Mouse (Mus musculus): Measurements from ENCODE around the gene Hnrnpab. TPM values are rescaled to one million over a fixed set of nuclear protein-coding genes. Genes with fewer than 3 reads are reported as not detected.

The Hnrnpab gene
- polyA plus RNA-seq, 1 experiment from 2014 or later: 239 TPM

GRCm38 (mm10) chr11:51597553-51597952 is 9.1 kb downstream of the Hnrnpab start:
- no peaks in the 10 kb centered on the region for H3K27me3 ChIP-seq
- ATAC-seq (replicated peaks; ENCODE audit: insufficient number of reproducible peaks, insufficient read depth, low FRiP score, low read depth): no peak
- H3K4me1 ChIP-seq (replicated peaks): peaks cover 4% of the 10 kb centered on the region; the same call in 1 of the 2 replicates
- no peak overlapping the region for H3K4me2 ChIP-seq
- WGBS: 72% methylated on average over 2 of the region's 2 CpGs
- peaks cover 98% of the 10 kb centered on the region for H3K36me3 ChIP-seq
- H3K27ac ChIP-seq: no peak overlapping the region
- no peak overlapping the region for H3K9ac ChIP-seq
- H3K9me3 ChIP-seq (replicated peaks): no peaks in the 10 kb centered on the region
- H3K4me3 ChIP-seq: no peak overlapping the region

- H3K27ac ChIP-seq: no peak overlapping the region
- H3K4me1 ChIP-seq (replicated peaks): 0 out of 2 replicates have a peak, but pooled peaks cover 3% of the 10 kb centered on the region
- no peak overlapping the region for H3K4me3 ChIP-seq
- H3K9ac ChIP-seq: no peak overlapping the region
- no peak for ATAC-seq (replicated peaks; ENCODE audit: insufficient number of reproducible peaks, insufficient read depth, low FRiP score, low read depth)
- H3K9me3 ChIP-seq (replicated peaks): no peaks in the 10 kb centered on the region
- 84% methylated on average over 1 of the region's 1 CpGs for WGBS
- H3K36me3 ChIP-seq: peaks cover 93% of the 10 kb centered on the region
- no peak overlapping the region for H3K4me2 ChIP-seq
- no peaks in the 10 kb centered on the region for H3K27me3 ChIP-seq
Observed at GRCm38 (mm10) chr11:51595459-51596083, 11.1 kb downstream of the Hnrnpab start.

GRCm38 (mm10) chr11:51594715-51595350 is 11.8 kb downstream of the Hnrnpab start:
- no peak overlapping the region for H3K4me3 ChIP-seq
- peaks cover 90% of the 10 kb centered on the region for H3K36me3 ChIP-seq
- H3K27me3 ChIP-seq: no peaks in the 10 kb centered on the region
- WGBS: 60% methylated on average over 3 of the region's 3 CpGs
- no peak overlapping the region for H3K9ac ChIP-seq
- no peak for ATAC-seq (replicated peaks; ENCODE audit: insufficient number of reproducible peaks, insufficient read depth, low FRiP score, low read depth)
- H3K4me2 ChIP-seq: no peak overlapping the region
- no peaks in the 10 kb centered on the region for H3K9me3 ChIP-seq (replicated peaks)
- no peak overlapping the region for H3K27ac ChIP-seq
- H3K4me1 ChIP-seq (replicated peaks): 0 out of 2 replicates have a peak, but pooled peaks cover 3% of the 10 kb centered on the region

GRCm38 (mm10) chr11:51593849-51594248 is 12.8 kb downstream of the Hnrnpab start:
- Histone ChIP-seq H3K27me3 (no peaks in the 10 kb centered on the region), H3K9me3 (replicated peaks) (no peaks in the 10 kb centered on the region), H3K27ac (no peak overlapping the region), H3K36me3 (peaks cover 90% of the 10 kb centered on the region), H3K9ac (no peak overlapping the region), H3K4me3 (no peak overlapping the region), H3K4me1 (replicated peaks) (0 out of 2 replicates have a peak, but pooled peaks cover 3% of the 10 kb centered on the region), H3K4me2 (no peak overlapping the region)
- no peak for ATAC-seq (replicated peaks; ENCODE audit: insufficient number of reproducible peaks, insufficient read depth, low FRiP score, low read depth)
- WGBS: 86% methylated on average over 6 of the region's 6 CpGs

GRCm38 (mm10) chr11:51593368-51593767 is 13.3 kb downstream of the Hnrnpab start:
- no peak for ATAC-seq (replicated peaks; ENCODE audit: insufficient number of reproducible peaks, insufficient read depth, low FRiP score, low read depth)
- H3K4me3 ChIP-seq: no peak overlapping the region
- no peaks in the 10 kb centered on the region for H3K9me3 ChIP-seq (replicated peaks)
- 92% methylated on average over 4 of the region's 4 CpGs for WGBS
- peaks cover 88% of the 10 kb centered on the region for H3K36me3 ChIP-seq
- H3K4me1 ChIP-seq (replicated peaks): 0 out of 2 replicates have a peak, but pooled peaks cover 3% of the 10 kb centered on the region
- no peak overlapping the region for H3K27ac ChIP-seq
- no peaks in the 10 kb centered on the region for H3K27me3 ChIP-seq
- H3K9ac ChIP-seq: no peak overlapping the region
- H3K4me2 ChIP-seq: no peak overlapping the region

- ATAC-seq (replicated peaks; ENCODE audit: insufficient number of reproducible peaks, insufficient read depth, low FRiP score, low read depth): no peak
Observed at GRCm38 (mm10) chr11:51591915-51592314, 14.7 kb downstream of the Hnrnpab start.

GRCm38 (mm10) chr11:51591168-51591567 is 15.5 kb downstream of the Hnrnpab start:
- Histone ChIP-seq H3K9ac (no peak overlapping the region), H3K27ac (no peak overlapping the region), H3K4me2 (no peak overlapping the region), H3K9me3 (replicated peaks) (no peaks in the 10 kb centered on the region), H3K4me3 (no peak overlapping the region), H3K27me3 (no peaks in the 10 kb centered on the region), H3K36me3 (peaks cover 83% of the 10 kb centered on the region), H3K4me1 (replicated peaks) (peaks cover 5% of the 10 kb centered on the region; the same call in 1 of the 2 replicates)
- no peak for ATAC-seq (replicated peaks; ENCODE audit: insufficient number of reproducible peaks, insufficient read depth, low FRiP score, low read depth)
- 49% methylated on average over 7 of the region's 7 CpGs for WGBS

More at GRCm38 (mm10) chr11:51591915-51592314, 14.7 kb downstream of the Hnrnpab start:
- no peak overlapping the region for H3K9ac ChIP-seq
- H3K4me1 ChIP-seq (replicated peaks): peaks cover 3% of the 10 kb centered on the region; the same call in 1 of the 2 replicates
- WGBS: 82% methylated on average over 7 of the region's 7 CpGs
- no peak overlapping the region for H3K4me3 ChIP-seq
- H3K27me3 ChIP-seq: no peaks in the 10 kb centered on the region
- H3K36me3 ChIP-seq: peaks cover 87% of the 10 kb centered on the region
- no peak overlapping the region for H3K27ac ChIP-seq
- no peak overlapping the region for H3K4me2 ChIP-seq
- no peaks in the 10 kb centered on the region for H3K9me3 ChIP-seq (replicated peaks)

GRCm38 (mm10) chr11:51590002-51590401 is 16.6 kb downstream of the Hnrnpab start:
- H3K4me1 ChIP-seq (replicated peaks): peaks cover 15% of the 10 kb centered on the region
- H3K9ac ChIP-seq: no peak overlapping the region
- ATAC-seq (replicated peaks; ENCODE audit: insufficient number of reproducible peaks, insufficient read depth, low FRiP score, low read depth): no peak
- no peaks in the 10 kb centered on the region for H3K9me3 ChIP-seq (replicated peaks)
- no peak overlapping the region for H3K27ac ChIP-seq
- no peak overlapping the region for H3K4me3 ChIP-seq
- H3K4me2 ChIP-seq: no peak overlapping the region
- H3K27me3 ChIP-seq: no peaks in the 10 kb centered on the region
- peaks cover 72% of the 10 kb centered on the region for H3K36me3 ChIP-seq

- no peaks in the 10 kb centered on the region for H3K9me3 ChIP-seq (replicated peaks)
- no peak for ATAC-seq (replicated peaks; ENCODE audit: insufficient number of reproducible peaks, insufficient read depth, low FRiP score, low read depth)
Observed at GRCm38 (mm10) chr11:51588833-51589232, 17.8 kb downstream of the Hnrnpab start.

GRCm38 (mm10) chr11:51587059-51587458 is 19.6 kb downstream of the Hnrnpab start:
- Histone ChIP-seq H3K27me3 (no peaks in the 10 kb centered on the region), H3K36me3 (peaks cover 44% of the 10 kb centered on the region), H3K4me2 (no peak overlapping the region), H3K4me3 (no peak overlapping the region), H3K27ac (no peak overlapping the region), H3K9ac (no peak overlapping the region), H3K4me1 (replicated peaks) (peaks cover 23% of the 10 kb centered on the region), H3K9me3 (replicated peaks) (no peaks in the 10 kb centered on the region)
- 83% methylated on average over 1 of the region's 1 CpGs for WGBS
- no peak for ATAC-seq (replicated peaks; ENCODE audit: insufficient number of reproducible peaks, insufficient read depth, low FRiP score, low read depth)

More at GRCm38 (mm10) chr11:51588833-51589232, 17.8 kb downstream of the Hnrnpab start:
- Histone ChIP-seq H3K27me3 (no peaks in the 10 kb centered on the region), H3K36me3 (peaks cover 62% of the 10 kb centered on the region), H3K4me1 (replicated peaks) (peaks cover 17% of the 10 kb centered on the region), H3K27ac (no peak overlapping the region), H3K4me2 (no peak overlapping the region), H3K9ac (no peak overlapping the region), H3K4me3 (no peak overlapping the region)
- 94% methylated on average over 3 of the region's 3 CpGs for WGBS

GRCm38 (mm10) chr11:51586411-51586810 is 20.2 kb downstream of the Hnrnpab start:
- Histone ChIP-seq H3K4me2 (no peak overlapping the region), H3K27ac (no peak overlapping the region), H3K9ac (no peak overlapping the region), H3K36me3 (peaks cover 38% of the 10 kb centered on the region), H3K4me1 (replicated peaks) (peaks cover 23% of the 10 kb centered on the region), H3K27me3 (no peaks in the 10 kb centered on the region), H3K4me3 (no peak overlapping the region), H3K9me3 (replicated peaks) (no peaks in the 10 kb centered on the region)
- WGBS: 92% methylated on average over 13 of the region's 13 CpGs
- ATAC-seq (replicated peaks; ENCODE audit: insufficient number of reproducible peaks, insufficient read depth, low FRiP score, low read depth): no peak

Measured in heart, embryonic 15.5 days (tissue).